Mouse (Mus musculus): ENCODE measurements around the gene Trim10. TPM values are rescaled to one million over a fixed set of nuclear protein-coding genes. Genes with fewer than 3 reads are reported as not detected.

The Trim10 gene
- polyA plus RNA-seq, 1 experiment from 2014 or later = 5.2 TPM

Other genes with a start within 250 kb of the Trim10 start
- not detected in 2 replicates for gene H2-M9, start 226.9 kb upstream of the Trim10 start, polyA plus RNA-seq (2015; fragmentation: Nextera tagmentation; extraction: Ambion mirVana)
- gene H2-M1, start 197.4 kb upstream of the Trim10 start, polyA plus RNA-seq (2015; fragmentation: Nextera tagmentation; extraction: Ambion mirVana) = not detected in 2 replicates
- gene H2-M10.5, start 96.7 kb upstream of the Trim10 start, polyA plus RNA-seq (2015; fragmentation: Nextera tagmentation; extraction: Ambion mirVana) = not detected in 2 replicates
- not detected in 2 replicates for gene H2-M10.6, start 57.4 kb upstream of the Trim10 start, polyA plus RNA-seq (2015; fragmentation: Nextera tagmentation; extraction: Ambion mirVana)
- gene Trim26, start 32.4 kb upstream of the Trim10 start, polyA plus RNA-seq (2015; fragmentation: Nextera tagmentation; extraction: Ambion mirVana) = 38.0 and 41.5 TPM in 2 replicates
- gene Trim15, start 2.4 kb upstream of the Trim10 start, polyA plus RNA-seq (2015; fragmentation: Nextera tagmentation; extraction: Ambion mirVana) = 4.6 and 6.1 TPM in 2 replicates
- 0.78 and 1.2 TPM in 2 replicates for gene Trim40, start 20.5 kb downstream of the Trim10 start, polyA plus RNA-seq (2015; fragmentation: Nextera tagmentation; extraction: Ambion mirVana)
- gene Trim31, start 28.5 kb downstream of the Trim10 start, polyA plus RNA-seq (2015; fragmentation: Nextera tagmentation; extraction: Ambion mirVana) = 43.1 and 47.6 TPM in 2 replicates
- gene Rnf39, start 73.3 kb downstream of the Trim10 start, polyA plus RNA-seq (2015; fragmentation: Nextera tagmentation; extraction: Ambion mirVana) = 1.7 and 1.8 TPM in 2 replicates
- 95.4 and 99.5 TPM in 2 replicates for gene Ppp1r11, start 82.2 kb downstream of the Trim10 start, polyA plus RNA-seq (2015; fragmentation: Nextera tagmentation; extraction: Ambion mirVana)
- gene Znrd1, start 89.0 kb downstream of the Trim10 start, polyA plus RNA-seq (2015; fragmentation: Nextera tagmentation; extraction: Ambion mirVana) = 69.5 and 76.3 TPM in 2 replicates
- gene Znrd1as, start 89.0 kb downstream of the Trim10 start, polyA plus RNA-seq (2015; fragmentation: Nextera tagmentation; extraction: Ambion mirVana) = 6.3 TPM in 2 replicates
- not detected in 2 replicates for gene 2410137M14Rik, start 111.7 kb downstream of the Trim10 start, polyA plus RNA-seq (2015; fragmentation: Nextera tagmentation; extraction: Ambion mirVana)
- 0.24 and 0.28 TPM in 2 replicates for gene H2-M5, start 120.0 kb downstream of the Trim10 start, polyA plus RNA-seq (2015; fragmentation: Nextera tagmentation; extraction: Ambion mirVana)
- 49.9 and 57.6 TPM in 2 replicates for gene Zfp57, start 131.6 kb downstream of the Trim10 start, polyA plus RNA-seq (2015; fragmentation: Nextera tagmentation; extraction: Ambion mirVana)
- 0.13 and 0.14 TPM in 2 replicates for gene Mog, start 153.8 kb downstream of the Trim10 start, polyA plus RNA-seq (2015; fragmentation: Nextera tagmentation; extraction: Ambion mirVana)
- gene Gabbr1, start 176.4 kb downstream of the Trim10 start, polyA plus RNA-seq (2015; fragmentation: Nextera tagmentation; extraction: Ambion mirVana) = 6.0 and 7.6 TPM in 2 replicates
- 0.08 TPM in 1 of 2 replicates, not detected in the other for gene Olfr90, start 218.9 kb downstream of the Trim10 start, polyA plus RNA-seq (2015; fragmentation: Nextera tagmentation; extraction: Ambion mirVana)
- gene Olfr91, start 228.7 kb downstream of the Trim10 start, polyA plus RNA-seq (2015; fragmentation: Nextera tagmentation; extraction: Ambion mirVana) = not detected in 2 replicates

Measured in intestine, embryonic 15.5 days (tissue).